Mouse (Mus musculus): ENCODE results near the gene P2ry2. TPM values are rescaled to one million over a fixed set of nuclear protein-coding genes. Genes with fewer than 3 reads are reported as not detected.

P2ry2 gene
- polyA plus RNA-seq, 1 experiment from 2014 or later: 3.8 TPM

GRCm38 (mm10) chr7:101028991-101029390, 16.3 kb upstream of the P2ry2 start:
- 77% methylated on average over 9 of the region's 9 CpGs for WGBS (ENCODE audit: insufficient replicate concordance)
- no peak for DNase-seq
- no peak overlapping the region for H3K9ac ChIP-seq (replicated peaks)
- TF ChIP-seq CTCF (IDR thresholded peaks at IDR 0.05; ENCODE audit: low read depth) (no peak), EP300 (IDR thresholded peaks at IDR 0.05; ENCODE audit: low read depth) (no peak)
- H3K27me3 ChIP-seq (ENCODE audit: insufficient read depth, low read length): no peaks in the 10 kb centered on the region
- peaks cover 25% of the 10 kb centered on the region for H3K4me1 ChIP-seq (ENCODE audit: insufficient read depth)
- H3K4me3 ChIP-seq (ENCODE audit: low read depth, low read length): no peak overlapping the region
- H3K36me3 ChIP-seq (replicated peaks; ENCODE audit: insufficient read depth, low read length): no peaks in the 10 kb centered on the region
- no peak overlapping the region; the same call in 1 of the 2 replicates for H3K4me2 ChIP-seq (ENCODE audit: low read depth, low read length)
- H3K9me3 ChIP-seq (ENCODE audit: low read length): no peaks in the 10 kb centered on the region
- ATAC-seq: no peak
- peak overlapping the region; percentile 75 for H3K27ac ChIP-seq (ENCODE audit: low read depth)

DNA sequence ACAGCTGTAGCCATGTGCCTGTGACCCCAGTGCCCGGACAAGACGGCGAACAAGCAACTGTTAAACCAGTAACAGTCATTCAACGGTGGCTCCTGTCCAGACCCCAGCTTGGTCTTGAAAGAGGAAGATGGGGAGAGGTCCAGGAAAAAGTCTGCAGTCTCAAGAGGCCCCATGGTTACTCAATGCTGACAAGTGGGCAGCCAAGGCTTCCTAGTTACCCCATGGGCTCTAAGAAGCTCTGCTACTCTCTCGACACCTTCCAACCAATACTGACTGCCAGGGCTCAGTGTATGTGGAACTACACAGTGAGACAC, 15.7 kb upstream of the P2ry2 start:
- ATAC-seq (0 out of 2 replicates have a peak, but pooled peaks have one; percentile 16), DNase-seq (no peak)
- H3K9ac ChIP-seq (replicated peaks): no peak overlapping the region
- 36% methylated on average over 5 of the region's 5 CpGs for WGBS (ENCODE audit: insufficient replicate concordance)
- no peak for TF ChIP-seq CTCF (IDR thresholded peaks at IDR 0.05; ENCODE audit: low read depth)
- TF ChIP-seq EP300 (IDR thresholded peaks at IDR 0.05; ENCODE audit: low read depth): no peak
- H3K4me2 ChIP-seq (ENCODE audit: low read depth, low read length): peak overlapping the region; percentile 30; the same call in 1 of the 2 replicates
- H3K4me1 ChIP-seq (ENCODE audit: insufficient read depth): peaks cover 25% of the 10 kb centered on the region
- H3K36me3 ChIP-seq (replicated peaks; ENCODE audit: insufficient read depth, low read length): no peaks in the 10 kb centered on the region
- H3K9me3 ChIP-seq (ENCODE audit: low read length): no peaks in the 10 kb centered on the region
- no peak overlapping the region for H3K4me3 ChIP-seq (ENCODE audit: low read depth, low read length)
- peak overlapping the region; percentile 75 for H3K27ac ChIP-seq (ENCODE audit: low read depth)
- no peaks in the 10 kb centered on the region for H3K27me3 ChIP-seq (ENCODE audit: insufficient read depth, low read length)

- ATAC-seq: peak; percentile 60
- Histone ChIP-seq H3K9ac (replicated peaks) (no peak overlapping the region), H3K9me3 (ENCODE audit: low read length) (no peaks in the 10 kb centered on the region), H3K4me1 (ENCODE audit: insufficient read depth) (peaks cover 25% of the 10 kb centered on the region), H3K4me2 (ENCODE audit: low read depth, low read length) (peak overlapping the region; percentile 30; the same call in 1 of the 2 replicates), H3K36me3 (replicated peaks; ENCODE audit: insufficient read depth, low read length) (no peaks in the 10 kb centered on the region), H3K27me3 (ENCODE audit: insufficient read depth, low read length) (no peaks in the 10 kb centered on the region), H3K4me3 (ENCODE audit: low read depth, low read length) (no peak overlapping the region), H3K27ac (ENCODE audit: low read depth) (peak overlapping the region; percentile 75)
- peak; percentile 41 for DNase-seq
- no peak for TF ChIP-seq CTCF (IDR thresholded peaks at IDR 0.05; ENCODE audit: low read depth)
- peak; percentile 23; the same call in 1 of the 2 replicates for TF ChIP-seq EP300 (IDR thresholded peaks at IDR 0.05; ENCODE audit: low read depth)
- 34% methylated on average over 10 of the region's 10 CpGs for WGBS (ENCODE audit: insufficient replicate concordance)
Observed at GRCm38 (mm10) chr7:101027623-101028443, 15.2 kb upstream of the P2ry2 start.

DNA sequence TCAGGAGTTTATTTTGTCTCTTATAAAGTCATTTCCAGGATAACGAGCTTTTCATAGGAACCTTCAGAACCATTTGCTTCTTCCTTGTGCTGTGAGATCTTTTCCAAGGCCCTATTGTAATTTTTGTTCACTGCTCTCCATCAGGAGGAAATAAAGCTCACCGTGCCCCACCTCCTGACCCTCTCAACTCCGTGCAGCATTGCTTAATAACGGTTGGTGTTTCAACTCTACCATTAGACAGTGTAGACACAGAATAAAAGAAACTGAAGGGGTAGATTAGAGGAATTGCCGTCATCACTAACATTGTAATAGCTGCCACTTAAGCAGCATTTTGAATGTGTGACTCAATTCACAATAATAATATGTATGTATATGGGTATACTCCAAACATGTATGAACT, 14.2 kb upstream of the P2ry2 start:
- TF ChIP-seq EP300 (IDR thresholded peaks at IDR 0.05; ENCODE audit: low read depth) (no peak), CTCF (IDR thresholded peaks at IDR 0.05; ENCODE audit: low read depth) (no peak)
- H3K4me3 ChIP-seq (ENCODE audit: low read depth, low read length): no peak overlapping the region
- peaks cover 23% of the 10 kb centered on the region for H3K4me1 ChIP-seq (ENCODE audit: insufficient read depth)
- 27% methylated on average over 5 of the region's 5 CpGs for WGBS (ENCODE audit: insufficient replicate concordance)
- no peaks in the 10 kb centered on the region for H3K36me3 ChIP-seq (replicated peaks; ENCODE audit: insufficient read depth, low read length)
- H3K27ac ChIP-seq (ENCODE audit: low read depth): no peak overlapping the region
- ATAC-seq (peak; percentile 45; the same call in 1 of the 2 replicates), DNase-seq (no peak)
- H3K9ac ChIP-seq (replicated peaks): no peak overlapping the region
- H3K4me2 ChIP-seq (ENCODE audit: low read depth, low read length): no peak overlapping the region
- no peaks in the 10 kb centered on the region for H3K27me3 ChIP-seq (ENCODE audit: insufficient read depth, low read length)
- H3K9me3 ChIP-seq (ENCODE audit: low read length): no peaks in the 10 kb centered on the region

GRCm38 (mm10) chr7:101017492-101017891, 4.8 kb upstream of the P2ry2 start:
- TF ChIP-seq EP300 (IDR thresholded peaks at IDR 0.05; ENCODE audit: low read depth) (no peak), CTCF (IDR thresholded peaks at IDR 0.05; ENCODE audit: low read depth) (no peak)
- DNase-seq: no peak
- peaks cover 10% of the 10 kb centered on the region for H3K4me1 ChIP-seq (ENCODE audit: insufficient read depth)

GRCm38 (mm10) chr7:101017021-101017461, 4.4 kb upstream of the P2ry2 start:
- H3K4me2 ChIP-seq (ENCODE audit: low read depth, low read length): no peak overlapping the region
- no peak overlapping the region for H3K9ac ChIP-seq (replicated peaks)
- H3K9me3 ChIP-seq (ENCODE audit: low read length): no peaks in the 10 kb centered on the region
- no peak for TF ChIP-seq CTCF (IDR thresholded peaks at IDR 0.05; ENCODE audit: low read depth)
- TF ChIP-seq EP300 (IDR thresholded peaks at IDR 0.05; ENCODE audit: low read depth): no peak
- no peak overlapping the region for H3K27ac ChIP-seq (ENCODE audit: low read depth)
- WGBS (ENCODE audit: insufficient replicate concordance): 73% methylated on average over 7 of the region's 7 CpGs
- no peaks in the 10 kb centered on the region for H3K36me3 ChIP-seq (replicated peaks; ENCODE audit: insufficient read depth, low read length)
- H3K4me3 ChIP-seq (ENCODE audit: low read depth, low read length): no peak overlapping the region
- H3K4me1 ChIP-seq (ENCODE audit: insufficient read depth): peaks cover 14% of the 10 kb centered on the region
- H3K27me3 ChIP-seq (ENCODE audit: insufficient read depth, low read length): no peaks in the 10 kb centered on the region
- ATAC-seq (no peak), DNase-seq (no peak)

More at GRCm38 (mm10) chr7:101017492-101017891, 4.8 kb upstream of the P2ry2 start:
- H3K9ac ChIP-seq (replicated peaks): no peak overlapping the region
- H3K9me3 ChIP-seq (ENCODE audit: low read length): no peaks in the 10 kb centered on the region
- H3K4me3 ChIP-seq (ENCODE audit: low read depth, low read length): no peak overlapping the region
- H3K4me2 ChIP-seq (ENCODE audit: low read depth, low read length): no peak overlapping the region
- no peak overlapping the region for H3K27ac ChIP-seq (ENCODE audit: low read depth)
- H3K27me3 ChIP-seq (ENCODE audit: insufficient read depth, low read length): no peaks in the 10 kb centered on the region
- ATAC-seq: no peak
- 64% methylated on average over 6 of the region's 6 CpGs for WGBS (ENCODE audit: insufficient replicate concordance)
- H3K36me3 ChIP-seq (replicated peaks; ENCODE audit: insufficient read depth, low read length): no peaks in the 10 kb centered on the region

Data from liver, postnatal 0 days (tissue).